Mouse (Mus musculus) midbrain, embryonic 10.5 days (tissue): ENCODE data around the gene Fam208a. TPM values are rescaled to one million over a fixed set of nuclear protein-coding genes. Genes with fewer than 3 reads are reported as not detected.

ENCODE experiments used
- DNase-seq: peaks from one replicate; pipeline ENCODE4 v3.0.0-alpha.2; 2017; ENCODE audit warnings: low spot score
- H3K27ac ChIP-seq: fragments of 300-500 bp; sonication (generic); replicated peaks from 2 replicates; pipeline ENCODE4 v1.5.1; 2016; ENCODE audit warnings: mild to moderate bottlenecking
- H3K27me3 ChIP-seq: fragments of 300-500 bp; sonication (generic); 2 replicates; pipeline ENCODE4 v1.6.1; 2016; ENCODE audit warnings: low read depth, mild to moderate bottlenecking; ENCODE audit not compliant: poor library complexity, severe bottlenecking
- H3K36me3 ChIP-seq: fragments of 300-500 bp; sonication (generic); 2 replicates; pipeline ENCODE4 v1.6.1; 2016; ENCODE audit warnings: mild to moderate bottlenecking, moderate library complexity
- H3K4me1 ChIP-seq: fragments of 300-500 bp; sonication (generic); 2 replicates; pipeline ENCODE4 v1.6.1; 2016
- H3K4me3 ChIP-seq: fragments of 300-500 bp; sonication (generic); 2 replicates; pipeline ENCODE4 v1.5.1; 2016; ENCODE audit warnings: mild to moderate bottlenecking, moderate library complexity
- H3K9me3 ChIP-seq: fragments of 300-500 bp; sonication (generic); replicated peaks from 2 replicates; pipeline ENCODE4 v1.6.1; 2016; ENCODE audit warnings: mild to moderate bottlenecking
- WGBS: fragments of 180-500 bp; shearing (Covaris S2); methylation state at CpG from one replicate; pipeline ENCODE4 v1.1.7; 2016; 5-methylcytosine and 5-hydroxymethylcytosine counted together
- polyA plus RNA-seq: library from polyadenylated mRNA; unstranded; fragments of >200 nt; fragmentation: Nextera tagmentation; extraction: Ambion mirVana; gene quantifications from 2 replicates; pipeline ENCODE4 v1.2.1, GENCODE M21; 2016

The Fam208a gene
- polyA plus RNA-seq, 1 experiment from 2014 or later: 12.1 TPM

DNA sequence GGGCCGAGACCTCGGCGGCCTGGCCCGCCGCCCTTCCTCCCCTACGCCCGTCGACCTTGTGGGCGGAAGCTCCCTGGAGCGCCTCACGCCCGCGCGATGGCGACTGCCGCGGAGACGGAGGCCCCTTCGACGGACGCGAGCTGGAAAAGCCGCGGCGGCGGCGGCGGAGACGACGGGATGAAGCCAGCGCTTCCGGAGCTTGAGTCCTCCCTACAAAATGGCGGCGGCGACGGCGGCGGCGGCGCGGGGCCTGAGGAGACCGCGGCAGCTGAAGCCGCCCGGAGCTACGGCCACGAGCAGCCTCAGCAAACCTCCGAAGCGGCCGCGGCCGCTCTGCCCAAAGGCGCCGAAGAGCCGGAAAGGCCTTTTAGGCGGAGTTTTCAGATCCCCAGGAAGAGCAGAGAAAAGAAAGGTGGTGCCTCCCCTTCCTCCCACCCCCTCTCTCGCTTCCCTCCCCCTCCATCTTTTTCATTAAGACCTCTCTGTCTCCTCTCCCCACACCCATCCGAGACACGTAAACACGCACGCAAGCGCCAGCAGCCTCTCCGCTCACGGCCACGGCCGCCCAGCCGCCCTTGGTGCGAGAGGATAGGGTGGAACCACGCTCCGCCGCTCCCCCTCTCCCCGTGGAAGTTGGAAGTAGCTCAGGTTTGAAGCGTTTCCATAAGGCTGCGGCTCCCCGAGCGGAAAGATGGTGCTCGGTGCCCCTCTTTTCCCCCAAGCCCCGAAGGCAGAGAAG is 508 bp downstream of the Fam208a start:
- Histone ChIP-seq H3K4me3 (peak overlapping the region; percentile 71), H3K9me3 (peaks cover 18% of the 10 kb centered on the region), H3K36me3 (peaks cover 39% of the 10 kb centered on the region), H3K27ac (peak overlapping the region; percentile 97), H3K4me1 (peaks cover 22% of the 10 kb centered on the region), H3K27me3 (peaks cover 19% of the 10 kb centered on the region)
- under 1% methylated on average over 78 of the region's 78 CpGs for WGBS
- peak; percentile 79 for DNase-seq

DNA sequence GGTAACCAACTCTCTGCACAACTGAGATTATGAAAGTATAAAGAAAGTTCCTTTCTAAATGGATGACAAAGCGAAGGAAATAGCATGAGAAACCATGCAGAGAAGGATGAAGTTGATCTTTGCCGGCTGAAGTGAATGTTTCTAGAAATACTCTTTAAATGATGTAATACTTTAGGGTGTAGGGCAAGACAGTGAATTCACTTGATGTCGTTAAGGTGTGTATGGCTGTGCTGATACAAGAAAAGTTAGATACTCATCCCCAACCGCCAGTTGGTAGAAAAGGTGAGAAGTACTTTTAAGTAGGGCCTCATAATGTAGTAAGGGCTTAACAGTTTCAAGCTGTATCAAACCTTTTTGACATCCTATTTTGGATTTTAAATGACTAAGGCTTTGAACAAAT is 1.6 kb downstream of the Fam208a start:
- Histone ChIP-seq H3K36me3 (peaks cover 50% of the 10 kb centered on the region), H3K9me3 (peaks cover 18% of the 10 kb centered on the region), H3K27me3 (peaks cover 19% of the 10 kb centered on the region), H3K27ac (no peak overlapping the region), H3K4me1 (peaks cover 22% of the 10 kb centered on the region), H3K4me3 (peak overlapping the region; percentile 71)
- 94% methylated on average over 4 of the region's 4 CpGs for WGBS
- DNase-seq: no peak

DNA sequence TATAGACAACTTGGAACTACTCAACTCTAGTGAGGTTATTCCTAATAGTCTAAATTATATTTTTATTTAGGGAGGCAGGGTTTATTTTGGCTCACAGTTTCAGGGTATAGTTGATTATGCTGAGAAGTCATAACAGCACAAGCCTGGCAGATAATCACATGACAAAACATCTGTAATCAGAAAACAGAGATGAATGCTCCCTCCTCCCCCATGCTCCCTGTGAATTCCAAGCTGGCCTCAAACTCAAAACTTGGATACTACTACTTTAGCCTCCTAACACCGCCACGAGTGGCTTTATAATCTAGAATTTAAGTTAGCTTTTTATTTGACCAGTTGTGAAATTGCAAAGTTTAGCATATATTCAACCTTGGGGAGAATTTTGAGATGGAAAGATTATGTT is 3.4 kb downstream of the Fam208a start:
- Histone ChIP-seq H3K4me3 (no peak overlapping the region), H3K9me3 (peaks cover 18% of the 10 kb centered on the region), H3K36me3 (peaks cover 65% of the 10 kb centered on the region), H3K4me1 (peaks cover 22% of the 10 kb centered on the region), H3K27me3 (peaks cover 13% of the 10 kb centered on the region), H3K27ac (no peak overlapping the region)
- WGBS: 97% methylated on average over 2 of the region's 2 CpGs
- DNase-seq: no peak

DNA sequence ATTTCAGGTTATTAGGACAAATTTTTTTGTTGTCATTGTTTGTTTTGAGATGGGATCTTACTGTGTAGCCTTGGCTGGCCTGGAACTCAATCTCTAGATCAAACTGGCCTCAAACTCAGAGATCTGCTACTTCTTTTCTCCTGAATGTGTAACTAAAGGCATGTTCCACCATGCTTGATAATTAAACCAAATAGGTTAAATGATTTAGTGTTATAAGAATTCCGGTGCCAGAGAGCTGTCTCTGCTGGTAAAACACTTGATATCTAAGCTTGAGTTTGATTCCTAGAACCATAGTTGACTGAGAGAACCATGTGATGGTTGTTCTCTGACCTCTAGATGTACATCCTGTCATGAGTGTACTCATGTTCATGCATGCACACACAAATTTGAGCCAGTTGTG is 7.5 kb downstream of the Fam208a start:
- H3K9me3 ChIP-seq: 0 out of 2 replicates have a peak, but pooled peaks cover 3% of the 10 kb centered on the region
- WGBS: 98% methylated on average over 1 of the region's 1 CpGs
- H3K4me1 ChIP-seq: no peaks in the 10 kb centered on the region
- H3K36me3 ChIP-seq: peaks cover 75% of the 10 kb centered on the region
- no peak overlapping the region for H3K27ac ChIP-seq
- H3K4me3 ChIP-seq: no peak overlapping the region
- no peaks in the 10 kb centered on the region for H3K27me3 ChIP-seq
- DNase-seq: no peak

DNA sequence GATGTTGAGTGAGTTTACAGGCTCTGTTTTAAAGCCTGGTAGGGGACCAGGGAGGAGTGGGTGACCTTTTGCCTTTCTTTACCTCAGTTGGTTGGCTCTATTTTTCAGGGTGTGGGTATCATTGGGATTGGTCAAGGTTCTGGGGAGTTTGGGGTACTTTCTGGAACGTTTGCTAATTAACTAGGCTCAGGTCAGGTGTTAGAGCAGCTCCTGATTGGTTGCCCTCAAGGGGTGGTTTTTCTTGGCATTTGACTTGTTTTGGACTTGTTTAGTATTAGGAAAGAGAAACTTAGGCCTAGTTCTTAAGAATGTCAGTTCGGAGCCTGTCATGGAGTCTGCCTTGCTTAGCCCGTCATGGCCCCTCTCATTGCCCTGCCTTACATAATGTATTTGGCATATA is 8.2 kb downstream of the Fam208a start:
- H3K9me3 ChIP-seq: no peaks in the 10 kb centered on the region
- H3K4me3 ChIP-seq: no peak overlapping the region
- 91% methylated on average over 3 of the region's 3 CpGs for WGBS
- DNase-seq: no peak
- H3K27ac ChIP-seq: no peak overlapping the region
- no peaks in the 10 kb centered on the region for H3K4me1 ChIP-seq
- H3K27me3 ChIP-seq: no peaks in the 10 kb centered on the region
- H3K36me3 ChIP-seq: peaks cover 73% of the 10 kb centered on the region

DNA sequence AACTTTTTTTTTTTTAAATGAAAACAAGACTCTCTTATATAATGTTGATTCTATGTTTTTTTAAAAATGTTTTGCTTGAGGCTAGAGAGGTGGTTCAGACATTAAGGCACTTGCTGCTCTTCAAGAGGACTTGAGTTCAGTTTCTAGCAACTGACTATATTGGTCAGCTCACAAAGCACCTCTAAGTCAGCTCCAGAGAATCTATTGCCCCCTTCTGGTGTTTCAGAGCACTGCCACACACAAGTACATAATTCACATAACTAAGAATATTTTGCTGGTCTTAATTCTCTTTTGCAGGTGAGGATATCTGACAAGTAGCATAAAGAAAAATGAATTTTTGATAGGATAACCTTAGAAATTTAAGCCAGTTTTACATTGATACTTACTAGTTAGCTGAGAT is 12.3 kb downstream of the Fam208a start:
- H3K27ac ChIP-seq: no peak overlapping the region
- no peaks in the 10 kb centered on the region for H3K4me1 ChIP-seq
- H3K4me3 ChIP-seq: no peak overlapping the region
- H3K36me3 ChIP-seq: peaks cover 73% of the 10 kb centered on the region
- no peak for DNase-seq
- no peaks in the 10 kb centered on the region for H3K9me3 ChIP-seq
- H3K27me3 ChIP-seq: no peaks in the 10 kb centered on the region

DNA sequence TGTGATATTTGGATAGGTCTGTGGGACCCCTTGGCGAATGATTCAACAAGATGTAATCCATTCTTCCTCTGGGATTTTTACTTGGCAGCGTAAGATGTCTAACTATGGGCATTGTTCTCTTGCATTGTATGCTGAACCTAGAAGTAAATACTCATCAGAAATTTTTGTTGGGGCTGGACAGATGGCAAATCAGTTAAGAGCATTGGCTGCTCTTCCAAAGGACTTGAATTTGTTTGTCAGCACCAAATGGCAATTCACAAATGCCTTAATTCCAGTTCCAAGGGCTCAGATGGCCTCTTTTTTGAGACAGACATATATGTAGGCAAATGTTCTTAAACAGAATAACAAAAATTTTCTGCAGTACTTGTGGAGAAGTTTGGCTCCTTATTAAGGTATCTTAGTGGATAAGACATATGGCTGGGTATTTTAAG is 16.2 kb downstream of the Fam208a start:
- H3K27me3 ChIP-seq: no peaks in the 10 kb centered on the region
- 83% methylated on average over 2 of the region's 2 CpGs for WGBS
- H3K4me1 ChIP-seq: no peaks in the 10 kb centered on the region
- peaks cover 89% of the 10 kb centered on the region for H3K36me3 ChIP-seq
- no peak overlapping the region for H3K4me3 ChIP-seq
- no peak overlapping the region for H3K27ac ChIP-seq
- H3K9me3 ChIP-seq: no peaks in the 10 kb centered on the region
- DNase-seq: no peak

DNA sequence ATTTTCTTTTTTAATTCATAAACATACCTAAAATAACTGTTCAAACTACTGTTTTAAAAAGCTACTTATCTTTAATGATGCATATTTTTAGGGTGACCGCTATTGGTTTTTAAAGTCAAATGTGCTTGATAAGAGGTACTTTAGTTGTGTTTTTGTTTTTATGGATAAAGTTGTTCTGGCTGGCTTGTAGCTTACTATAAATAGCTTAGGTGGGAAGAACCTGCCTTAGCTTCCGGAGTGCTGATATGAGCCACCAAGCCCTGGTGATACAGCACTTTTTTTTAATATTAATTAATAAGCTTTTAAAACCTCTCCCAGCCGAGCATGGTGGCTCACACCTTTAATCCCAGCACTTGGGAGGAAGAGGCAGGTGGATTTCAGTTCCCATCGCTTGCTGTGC is 18.3 kb downstream of the Fam208a start:
- Histone ChIP-seq H3K4me1 (no peaks in the 10 kb centered on the region), H3K36me3 (peaks cover 92% of the 10 kb centered on the region), H3K27me3 (no peaks in the 10 kb centered on the region), H3K27ac (no peak overlapping the region), H3K9me3 (no peaks in the 10 kb centered on the region), H3K4me3 (no peak overlapping the region)
- WGBS: 91% methylated on average over 4 of the region's 4 CpGs
- no peak for DNase-seq

DNA sequence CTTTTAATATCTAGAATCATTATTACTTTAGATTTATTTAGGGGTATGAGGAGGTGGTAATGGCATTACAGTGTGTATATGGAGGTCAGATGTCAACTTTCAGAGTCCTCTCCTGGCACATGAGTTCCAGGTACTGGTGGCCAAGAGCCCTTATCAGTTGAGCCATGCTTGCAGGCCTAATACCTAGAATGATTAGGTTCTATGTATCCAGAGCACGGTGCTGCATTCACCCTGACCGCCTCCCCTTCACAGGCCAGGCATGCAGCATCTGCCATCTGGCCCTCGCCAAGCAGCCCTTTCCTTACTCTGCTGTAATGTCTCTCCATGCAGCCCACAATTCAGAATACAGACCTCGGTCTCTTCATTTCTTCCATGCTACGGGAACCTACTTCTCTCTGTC is 62.8 kb downstream of the Fam208a start:
- Histone ChIP-seq H3K27ac (no peak overlapping the region), H3K27me3 (no peaks in the 10 kb centered on the region), H3K36me3 (peaks cover 98% of the 10 kb centered on the region), H3K4me1 (no peaks in the 10 kb centered on the region), H3K9me3 (no peaks in the 10 kb centered on the region), H3K4me3 (no peak overlapping the region)
- 95% methylated on average over 5 of the region's 5 CpGs for WGBS
- DNase-seq: no peak

DNA sequence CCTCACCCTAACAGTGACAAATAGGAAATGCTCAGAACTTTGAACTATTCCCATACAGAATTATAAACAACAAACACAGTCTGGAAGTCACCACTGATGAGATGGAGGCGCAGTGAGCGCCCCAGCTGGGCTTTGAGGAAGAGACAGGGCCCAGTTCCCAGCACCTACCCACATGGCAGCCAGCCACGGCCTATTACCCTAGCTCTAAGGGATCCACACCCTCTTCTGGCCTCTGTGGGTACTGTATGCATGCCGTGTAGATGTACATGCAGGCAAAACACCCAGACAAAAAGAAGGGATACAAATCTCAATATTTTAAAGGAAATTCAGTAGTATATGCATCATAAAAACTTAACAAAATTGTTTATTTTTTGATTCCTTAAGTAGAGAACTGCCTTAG is 64.9 kb downstream of the Fam208a start:
- Histone ChIP-seq H3K4me3 (no peak overlapping the region), H3K27ac (no peak overlapping the region), H3K4me1 (no peaks in the 10 kb centered on the region), H3K27me3 (no peaks in the 10 kb centered on the region), H3K36me3 (peaks cover 98% of the 10 kb centered on the region), H3K9me3 (no peaks in the 10 kb centered on the region)
- DNase-seq: no peak
- WGBS: 91% methylated on average over 4 of the region's 4 CpGs

DNA sequence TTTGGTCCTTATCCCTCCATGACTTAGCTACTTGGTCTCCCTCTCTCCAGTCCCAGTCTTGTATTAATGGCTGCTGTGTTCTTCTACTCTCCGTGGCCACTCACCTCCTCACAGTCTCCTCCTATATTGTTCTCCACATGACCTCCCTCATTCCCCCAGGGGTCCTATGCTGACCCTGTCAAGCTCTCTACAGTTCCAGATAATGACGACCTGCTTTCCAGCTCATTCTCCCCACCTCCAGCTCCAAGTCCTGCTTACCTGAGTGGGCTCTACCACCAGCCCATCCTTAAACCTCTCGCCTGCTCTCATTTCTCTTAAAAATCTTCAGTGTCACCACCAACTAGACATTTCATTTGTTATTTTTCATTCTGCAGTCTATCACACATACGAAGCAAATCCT is 72.5 kb downstream of the Fam208a start:
- peaks cover 73% of the 10 kb centered on the region for H3K36me3 ChIP-seq
- H3K27ac ChIP-seq: no peak overlapping the region
- 88% methylated on average over 4 of the region's 4 CpGs for WGBS
- no peaks in the 10 kb centered on the region for H3K27me3 ChIP-seq
- no peaks in the 10 kb centered on the region for H3K9me3 ChIP-seq
- DNase-seq: no peak
- H3K4me1 ChIP-seq: 0 out of 2 replicates have a peak, but pooled peaks cover 3% of the 10 kb centered on the region
- H3K4me3 ChIP-seq: no peak overlapping the region

DNA sequence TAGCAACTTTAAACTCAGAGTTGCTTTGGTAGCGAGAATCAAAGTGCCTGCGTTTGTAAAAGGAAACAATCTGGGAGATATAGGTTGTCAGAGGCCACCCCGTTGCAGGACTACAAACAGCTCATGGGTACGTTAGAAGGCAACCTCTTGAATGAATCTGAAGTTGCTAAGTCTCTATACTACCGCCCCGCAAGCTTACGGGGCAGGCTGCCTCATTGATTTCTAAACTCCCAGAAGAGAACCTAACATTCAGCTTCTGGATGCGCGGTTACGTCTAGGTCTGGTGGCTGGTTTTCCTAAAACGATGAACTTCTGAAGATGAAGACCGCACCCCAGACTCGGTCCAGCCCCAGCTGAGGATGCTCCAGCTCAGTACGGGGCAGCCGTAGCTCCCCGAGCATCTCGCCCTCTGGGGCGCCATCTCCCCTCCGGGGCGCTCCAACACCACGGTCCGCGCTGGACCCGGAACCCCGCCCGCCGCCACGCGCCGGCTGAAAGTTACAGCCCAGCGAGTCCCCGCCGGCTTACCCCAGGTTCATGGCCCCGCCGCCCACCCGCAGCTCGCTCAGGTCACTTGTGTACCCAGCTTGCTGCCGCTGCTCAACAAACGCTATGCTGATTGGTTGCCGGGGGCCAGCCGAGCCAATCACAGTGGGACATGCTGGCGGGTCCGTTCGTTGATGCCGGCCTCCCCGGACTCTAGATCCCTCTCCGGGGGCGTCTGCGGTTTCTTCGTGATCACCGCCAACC is 79.4 kb downstream of the Fam208a start, which contains the start of gene Ccdc66:
TSS of gene Ccdc66 (minus strand) at position 567 of the 750 bp plus-strand sequence.
- WGBS: under 1% methylated on average over 51 of the region's 51 CpGs
- H3K36me3 ChIP-seq: peaks cover 17% of the 10 kb centered on the region
- H3K27ac ChIP-seq: peak within 1 kb of the TSS; percentile 93
- peak; percentile 100 for DNase-seq
- peak within 1 kb of the TSS; percentile 82 for H3K4me3 ChIP-seq
- no peaks in the 10 kb centered on the region for H3K9me3 ChIP-seq
- H3K27me3 ChIP-seq: no peaks in the 10 kb centered on the region
- H3K4me1 ChIP-seq: peaks cover 12% of the 10 kb centered on the region

DNA sequence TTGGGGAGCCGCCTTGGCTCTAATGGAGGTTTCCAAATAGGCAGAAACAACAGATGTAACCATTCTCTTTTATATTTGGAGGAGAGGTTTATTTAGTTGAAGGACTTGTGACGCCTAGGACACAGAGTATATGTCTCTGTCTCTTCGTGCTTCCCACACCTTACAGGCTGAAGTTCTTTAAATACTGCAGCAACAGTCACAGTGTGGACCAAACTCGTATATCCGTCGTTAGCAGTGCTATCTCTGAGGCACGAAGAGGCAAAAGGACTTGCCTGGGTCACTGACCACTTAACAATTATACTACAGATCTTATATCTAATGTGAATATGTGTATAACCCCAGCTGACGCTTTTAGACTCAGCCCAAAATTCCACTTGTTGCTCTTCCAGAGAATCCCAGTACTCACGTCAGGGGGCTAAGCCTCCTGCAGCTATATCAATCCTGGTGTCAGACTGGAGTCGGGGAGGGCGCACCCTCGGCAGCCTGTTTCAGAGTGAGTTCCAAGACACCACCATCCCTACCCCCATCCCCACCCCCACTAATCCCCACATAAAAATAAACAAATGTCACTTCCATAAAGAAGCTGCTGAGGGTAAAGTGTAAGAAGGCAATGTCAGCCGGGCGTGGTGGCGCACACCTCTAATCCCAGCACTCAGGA is 80.1 kb downstream of the Fam208a start:
- Histone ChIP-seq H3K4me1 (peaks cover 12% of the 10 kb centered on the region), H3K27ac (peak overlapping the region; percentile 93), H3K4me3 (peak overlapping the region; percentile 82), H3K36me3 (peaks cover 13% of the 10 kb centered on the region), H3K27me3 (no peaks in the 10 kb centered on the region), H3K9me3 (no peaks in the 10 kb centered on the region)
- DNase-seq: no peak
- WGBS: 33% methylated on average over 15 of the region's 15 CpGs
